ENCODE assay signal across 10 mouse cellular contexts in the genomic region with DNA sequence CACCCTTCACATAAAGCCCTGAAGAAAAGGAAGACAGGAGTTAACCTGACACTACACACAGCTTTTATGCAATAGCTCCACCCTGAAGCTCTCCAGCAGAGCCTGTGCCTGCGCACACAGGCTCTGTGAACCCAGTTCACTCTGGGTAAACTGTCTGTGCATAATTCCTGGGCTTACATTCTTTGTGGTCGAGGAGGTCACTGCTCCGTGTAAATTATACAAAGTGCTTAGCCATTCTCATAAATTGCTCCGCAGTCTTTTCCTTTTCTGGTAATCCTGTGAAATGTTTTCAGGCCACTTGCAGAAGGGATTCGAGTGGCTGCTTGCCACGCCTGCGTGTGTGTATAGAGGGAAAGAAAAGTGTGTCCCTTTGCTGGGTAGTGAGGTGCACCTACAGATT.
DNase-seq lines count a peak whose midpoint lies in the region; ATAC-seq and TF ChIP-seq lines count a peak whose summit lies in the region.
"Had no signal": no experiment of that assay in that cellular context is flagged by ENCODE, and none has a peak within 500 bp of the region (broad histone marks: within the 10 kb centered on the region; RNA-seq: fewer than 3 reads in every experiment).

No protein-coding gene starts in this region.

- DNase-seq in intestine, embryonic 14.5 days (ENCODE audit: low spot score), result no peak
- peak; percentile 87 for DNase-seq in kidney, postnatal 0 days (ENCODE audit: low spot score)
- no peak for DNase-seq in left cerebral cortex, adult 9 months (ENCODE audit: low spot score in 2 of 2)
- DNase-seq in ovary, postnatal 14 days (ENCODE audit: low spot score), result no peak
- no peak for DNase-seq in right cerebral cortex, postnatal 25 days
- DNase-seq: cerebellum, adult 18-20 months; liver, embryonic 13.5 days had no signal

- ATAC-seq in intestine, embryonic 14.5 days (replicated peaks; ENCODE audit: low FRiP score, low TSS enrichment, low read depth), result peak; percentile 60
- no peak for ATAC-seq in intestine, postnatal 0 days
- ATAC-seq in forebrain, embryonic 15.5 days (replicated peaks), result 0 out of 2 replicates have a peak, but pooled peaks have one; percentile 27
- peak; percentile 79; the same call in 1 of the 2 replicates for ATAC-seq in kidney, postnatal 0 days (replicated peaks; ENCODE audit: low FRiP score, low read depth)
- ATAC-seq in neural tube, embryonic 14.5 days (ENCODE audit: low read depth), result peak; percentile 25; the same call in 1 of the 2 replicates

- peak overlapping the region; percentile 72 for H3K27ac ChIP-seq in intestine, embryonic 14.5 days (ENCODE audit: low read depth)
- no peak overlapping the region; the same call in 1 of the 2 replicates for H3K27ac ChIP-seq in intestine, postnatal 0 days (ENCODE audit: low read depth, low read length)
- H3K27ac ChIP-seq in forebrain, embryonic 15.5 days (replicated peaks), result no peak overlapping the region
- H3K27ac ChIP-seq in kidney, postnatal 0 days, result peak overlapping the region; percentile 65
- H3K27ac ChIP-seq in neural tube, embryonic 14.5 days (ENCODE audit: low read depth, low read length), result no peak overlapping the region; the same call in 1 of the 2 replicates
- H3K27ac ChIP-seq: liver, embryonic 13.5 days had no signal

- H3K4me2 ChIP-seq in intestine, embryonic 14.5 days (ENCODE audit: low read length), result 0 out of 2 replicates have a peak overlapping the region, but pooled peaks have one; percentile 2
- no peak overlapping the region for H3K4me2 ChIP-seq in intestine, postnatal 0 days (replicated peaks; ENCODE audit: low read depth)
- H3K4me2 ChIP-seq in forebrain, embryonic 15.5 days (replicated peaks), result no peak overlapping the region
- H3K4me2 ChIP-seq in kidney, postnatal 0 days (ENCODE audit: low read length), result no peak overlapping the region
- no peak overlapping the region for H3K4me2 ChIP-seq in neural tube, embryonic 14.5 days (ENCODE audit: low read depth, low read length)
- H3K4me2 ChIP-seq: liver, embryonic 13.5 days had no signal

- no peak overlapping the region for H3K9ac ChIP-seq in intestine, embryonic 14.5 days (ENCODE audit: low read length)
- H3K9ac ChIP-seq in intestine, postnatal 0 days (ENCODE audit: low read depth, low read length), result no peak overlapping the region
- no peak overlapping the region for H3K9ac ChIP-seq in forebrain, embryonic 15.5 days (replicated peaks)
- H3K9ac ChIP-seq in kidney, postnatal 0 days (ENCODE audit: low read depth, low read length), result no peak overlapping the region
- H3K9ac ChIP-seq in neural tube, embryonic 14.5 days (replicated peaks; ENCODE audit: low read depth, low read length), result no peak overlapping the region
- H3K9ac ChIP-seq: liver, embryonic 13.5 days had no signal

- H3K4me3 ChIP-seq in intestine, embryonic 14.5 days (ENCODE audit: low read depth, low read length), result no peak overlapping the region
- no peak overlapping the region for H3K4me3 ChIP-seq in intestine, postnatal 0 days (ENCODE audit: low read depth, low read length)
- no peak overlapping the region for H3K4me3 ChIP-seq in forebrain, embryonic 15.5 days
- H3K4me3 ChIP-seq in kidney, postnatal 0 days (replicated peaks; ENCODE audit: low read depth, low read length), result no peak overlapping the region
- no peak overlapping the region for H3K4me3 ChIP-seq in neural tube, embryonic 14.5 days (ENCODE audit: low read depth, low read length)
- H3K4me3 ChIP-seq: liver, embryonic 13.5 days had no signal

- 22% methylated on average over 7 of the region's 7 CpGs for WGBS in intestine, embryonic 14.5 days
- WGBS in intestine, postnatal 0 days, result 48% methylated on average over 7 of the region's 7 CpGs
- 45% methylated on average over 7 of the region's 7 CpGs for WGBS in forebrain, embryonic 15.5 days
- 24% methylated on average over 7 of the region's 7 CpGs for WGBS in kidney, postnatal 0 days
- WGBS in neural tube, embryonic 14.5 days, result 24% methylated on average over 7 of the region's 7 CpGs

- no peaks in the 10 kb centered on the region for H3K36me3 ChIP-seq in intestine, embryonic 14.5 days (ENCODE audit: control insufficient read depth, insufficient read depth, low read length)
- H3K36me3 ChIP-seq in intestine, postnatal 0 days (ENCODE audit: control insufficient read depth, insufficient read depth), result no peaks in the 10 kb centered on the region
- no peaks in the 10 kb centered on the region for H3K36me3 ChIP-seq in forebrain, embryonic 15.5 days
- no peaks in the 10 kb centered on the region for H3K36me3 ChIP-seq in kidney, postnatal 0 days (ENCODE audit: insufficient read depth, low read length)
- no peaks in the 10 kb centered on the region for H3K36me3 ChIP-seq in neural tube, embryonic 14.5 days (ENCODE audit: control insufficient read depth, insufficient read depth, low read length)
- H3K36me3 ChIP-seq: liver, embryonic 13.5 days had no signal

- H3K4me1 ChIP-seq in intestine, embryonic 14.5 days (replicated peaks; ENCODE audit: control insufficient read depth, insufficient read depth, low read length), result peaks cover 17% of the 10 kb centered on the region; the same call in 1 of the 2 replicates
- no peaks in the 10 kb centered on the region for H3K4me1 ChIP-seq in intestine, postnatal 0 days (replicated peaks; ENCODE audit: control insufficient read depth, insufficient read depth, low read length)
- H3K4me1 ChIP-seq in forebrain, embryonic 15.5 days, result peaks cover 18% of the 10 kb centered on the region
- H3K4me1 ChIP-seq in kidney, postnatal 0 days (replicated peaks; ENCODE audit: insufficient read depth, low read length), result peaks cover 12% of the 10 kb centered on the region; the same call in 1 of the 2 replicates
- H3K4me1 ChIP-seq in neural tube, embryonic 14.5 days (ENCODE audit: control insufficient read depth, insufficient read depth, low read length), result peaks cover 6% of the 10 kb centered on the region; the same call in 1 of the 2 replicates

- TF ChIP-seq CTCF in intestine, postnatal 0 days (IDR thresholded peaks at IDR 0.05; ENCODE audit: low read depth), result no peak
- no peak for TF ChIP-seq CTCF in kidney, postnatal 0 days (IDR thresholded peaks at IDR 0.05; ENCODE audit: low read depth)

- no peaks in the 10 kb centered on the region for H3K9me3 ChIP-seq in intestine, embryonic 14.5 days (ENCODE audit: control insufficient read depth, low read length)
- no peaks in the 10 kb centered on the region for H3K9me3 ChIP-seq in intestine, postnatal 0 days (ENCODE audit: control insufficient read depth)
- no peaks in the 10 kb centered on the region for H3K9me3 ChIP-seq in forebrain, embryonic 15.5 days
- H3K9me3 ChIP-seq in kidney, postnatal 0 days (replicated peaks; ENCODE audit: low read length), result no peaks in the 10 kb centered on the region
- H3K9me3 ChIP-seq in neural tube, embryonic 14.5 days (ENCODE audit: control insufficient read depth, low read length), result no peaks in the 10 kb centered on the region
- H3K9me3 ChIP-seq: liver, embryonic 13.5 days had no signal

- no peaks in the 10 kb centered on the region for H3K27me3 ChIP-seq in intestine, embryonic 14.5 days (replicated peaks; ENCODE audit: control insufficient read depth, insufficient read depth, low read length)
- no peaks in the 10 kb centered on the region for H3K27me3 ChIP-seq in intestine, postnatal 0 days (replicated peaks; ENCODE audit: control insufficient read depth, insufficient read depth, low read length)
- no peaks in the 10 kb centered on the region for H3K27me3 ChIP-seq in forebrain, embryonic 15.5 days
- no peaks in the 10 kb centered on the region for H3K27me3 ChIP-seq in kidney, postnatal 0 days (ENCODE audit: insufficient read depth, low read length)
- H3K27me3 ChIP-seq in neural tube, embryonic 14.5 days (ENCODE audit: control insufficient read depth, insufficient read depth, low read length), result no peaks in the 10 kb centered on the region
- H3K27me3 ChIP-seq: liver, embryonic 13.5 days had no signal

Comparison
In these comparisons a context has a peak if more than half of its experiments do, and no peak if none do; other contexts are left out.
1. H3K27ac ChIP-seq: peak in intestine, embryonic 14.5 days (single experiment) and kidney, postnatal 0 days (single experiment); none in intestine, postnatal 0 days (single experiment), forebrain, embryonic 15.5 days (single experiment) and neural tube, embryonic 14.5 days (single experiment).